Mouse (Mus musculus): ENCODE data around the gene Aip. TPM values are rescaled to one million over a fixed set of nuclear protein-coding genes. Genes with fewer than 3 reads are reported as not detected.

Aip gene
- polyA plus RNA-seq, 1 experiment from 2014 or later, result 113 TPM

DNA sequence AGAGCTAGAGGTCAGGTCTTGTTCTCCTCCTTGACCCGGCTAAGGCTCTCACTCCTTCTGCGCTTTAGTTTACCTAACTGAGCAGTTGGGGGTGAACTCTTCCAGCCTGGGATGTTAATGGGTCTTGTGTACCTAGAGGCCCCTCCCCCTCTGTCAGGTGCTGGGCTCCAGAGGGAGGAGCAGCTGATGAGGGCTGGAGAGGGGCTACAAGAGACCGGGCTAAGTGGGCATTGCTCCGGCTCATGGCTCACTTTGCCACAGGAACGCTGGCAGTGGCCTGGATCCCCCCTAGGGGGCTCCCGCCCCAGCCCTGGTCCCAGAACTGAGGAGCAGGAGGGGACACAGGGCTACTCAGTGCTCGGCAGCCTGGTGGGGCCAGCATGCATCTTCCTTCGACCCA, 41.8 kb downstream of the Aip start:
- Histone ChIP-seq H3K36me3 (ENCODE audit: control insufficient read depth, insufficient read depth, low read length) (no peaks in the 10 kb centered on the region), H3K27me3 (replicated peaks; ENCODE audit: control insufficient read depth, insufficient read depth, low read length) (no peaks in the 10 kb centered on the region), H3K9me3 (ENCODE audit: control insufficient read depth, low read length) (no peaks in the 10 kb centered on the region), H3K9ac (ENCODE audit: low read depth, low read length) (no peak overlapping the region), H3K4me1 (ENCODE audit: control insufficient read depth, insufficient read depth, low read depth, low read length) (no peaks in the 10 kb centered on the region), H3K4me2 (ENCODE audit: low read length) (no peak overlapping the region), H3K27ac (ENCODE audit: low read depth, low read length) (no peak overlapping the region), H3K4me3 (ENCODE audit: low read length) (no peak overlapping the region)
- 37% methylated on average over 8 of the region's 8 CpGs for WGBS
- ATAC-seq, result no peak

DNA sequence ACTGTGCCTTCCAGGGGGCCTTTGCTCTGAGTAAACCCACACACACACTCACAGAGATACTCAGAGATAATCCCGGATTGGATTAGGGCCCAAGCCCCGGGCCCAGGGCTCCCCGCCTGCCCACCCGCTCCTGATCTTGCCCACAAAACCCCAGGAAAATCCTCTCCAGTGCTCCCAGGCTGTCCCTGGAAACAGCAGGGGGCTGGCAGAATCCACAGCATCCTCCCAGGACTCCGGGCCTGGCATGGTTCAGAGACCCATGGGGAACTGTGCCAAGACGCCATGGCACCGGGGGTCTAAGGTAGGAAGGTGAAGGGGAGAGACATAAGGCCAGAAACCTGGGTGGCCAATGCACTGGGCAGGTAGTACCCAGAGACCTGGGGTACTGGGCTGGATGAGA, 42.3 kb downstream of the Aip start:
- Histone ChIP-seq H3K4me1 (ENCODE audit: control insufficient read depth, insufficient read depth, low read depth, low read length) (no peaks in the 10 kb centered on the region), H3K4me2 (ENCODE audit: low read length) (no peak overlapping the region), H3K27me3 (replicated peaks; ENCODE audit: control insufficient read depth, insufficient read depth, low read length) (no peaks in the 10 kb centered on the region), H3K4me3 (ENCODE audit: low read length) (no peak overlapping the region), H3K9ac (ENCODE audit: low read depth, low read length) (no peak overlapping the region), H3K27ac (ENCODE audit: low read depth, low read length) (no peak overlapping the region), H3K9me3 (ENCODE audit: control insufficient read depth, low read length) (no peaks in the 10 kb centered on the region), H3K36me3 (ENCODE audit: control insufficient read depth, insufficient read depth, low read length) (no peaks in the 10 kb centered on the region)
- 76% methylated on average over 7 of the region's 7 CpGs for WGBS
- ATAC-seq, result no peak

DNA sequence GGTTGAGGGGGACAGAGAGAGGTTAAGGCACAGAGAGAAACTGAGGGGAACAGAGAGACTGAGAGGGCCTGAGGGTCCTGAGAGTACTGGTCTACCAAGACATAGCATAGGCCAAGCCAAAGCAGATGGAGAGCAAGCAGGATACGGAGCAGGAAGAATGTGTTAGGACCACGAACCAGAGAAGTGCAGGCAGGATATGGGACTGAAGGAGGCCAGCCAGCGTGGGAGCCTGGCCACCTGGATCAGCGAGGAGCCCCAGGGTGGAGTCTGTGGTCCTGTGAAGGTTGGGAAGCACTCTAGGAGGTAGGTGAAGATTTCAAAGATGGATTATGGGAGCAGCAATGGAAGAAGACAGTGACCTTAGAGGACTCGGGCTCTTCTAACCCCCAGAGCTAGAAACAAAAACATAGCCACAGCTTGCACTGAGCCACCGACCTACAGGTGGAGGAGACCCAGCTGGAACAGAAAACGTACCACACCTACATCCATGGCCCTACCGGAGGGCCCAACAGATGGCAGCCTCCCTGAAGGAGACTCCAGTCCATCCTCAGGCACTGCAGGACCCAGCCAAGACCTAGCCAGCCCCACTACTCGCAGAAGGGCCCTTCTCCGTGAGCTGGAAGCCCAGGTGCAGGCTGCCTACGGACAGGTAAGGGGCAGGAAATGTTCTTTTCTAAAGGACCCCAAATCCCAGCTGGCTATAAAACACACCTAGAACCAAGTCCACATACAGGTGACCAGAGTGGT, 43.3 kb downstream of the Aip start:
- no peak overlapping the region for H3K4me3 ChIP-seq (ENCODE audit: low read length)
- no peaks in the 10 kb centered on the region for H3K4me1 ChIP-seq (ENCODE audit: control insufficient read depth, insufficient read depth, low read depth, low read length)
- no peak overlapping the region for H3K27ac ChIP-seq (ENCODE audit: low read depth, low read length)
- no peak for ATAC-seq
- no peaks in the 10 kb centered on the region for H3K9me3 ChIP-seq (ENCODE audit: control insufficient read depth, low read length)
- no peaks in the 10 kb centered on the region for H3K36me3 ChIP-seq (ENCODE audit: control insufficient read depth, insufficient read depth, low read length)
- no peak overlapping the region for H3K4me2 ChIP-seq (ENCODE audit: low read length)
- no peaks in the 10 kb centered on the region for H3K27me3 ChIP-seq (replicated peaks; ENCODE audit: control insufficient read depth, insufficient read depth, low read length)
- WGBS, result 84% methylated on average over 11 of the region's 11 CpGs
- H3K9ac ChIP-seq (ENCODE audit: low read depth, low read length), result no peak overlapping the region

DNA sequence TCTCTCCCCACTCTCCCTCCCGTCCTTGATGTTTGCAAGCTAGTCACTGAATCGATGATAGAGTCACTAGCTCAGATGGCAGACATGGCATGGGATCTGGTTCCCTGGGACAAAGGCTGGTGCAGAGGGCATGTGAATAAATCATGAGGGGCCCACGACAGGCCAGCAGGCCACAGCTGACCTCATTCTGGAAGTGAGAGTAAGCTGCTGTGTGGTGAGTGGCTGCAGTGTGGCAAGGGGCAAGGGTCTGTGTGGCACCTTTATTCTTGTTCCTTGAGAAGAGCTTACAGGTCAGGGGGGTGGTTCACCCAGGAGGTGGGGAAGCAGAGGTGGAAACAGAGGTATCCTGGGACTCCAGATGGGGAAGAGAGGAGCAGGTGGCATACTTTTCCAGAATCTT, 44.3 kb downstream of the Aip start, which contains the start of gene Cabp2:
Gene Cabp2, plus strand, starts transcription at position 185 of the 400 bp plus-strand sequence.
- H3K9me3 ChIP-seq (ENCODE audit: control insufficient read depth, low read length), result no peaks in the 10 kb centered on the region
- H3K4me1 ChIP-seq (ENCODE audit: control insufficient read depth, insufficient read depth, low read depth, low read length), result no peaks in the 10 kb centered on the region
- H3K27ac ChIP-seq (ENCODE audit: low read depth, low read length), result no peak within 1 kb of the TSS
- ATAC-seq, result no peak
- H3K4me2 ChIP-seq (ENCODE audit: low read length), result no peak within 1 kb of the TSS
- WGBS, result 63% methylated on average over 3 of the region's 3 CpGs
- no peaks in the 10 kb centered on the region for H3K27me3 ChIP-seq (replicated peaks; ENCODE audit: control insufficient read depth, insufficient read depth, low read length)
- no peaks in the 10 kb centered on the region for H3K36me3 ChIP-seq (ENCODE audit: control insufficient read depth, insufficient read depth, low read length)
- no peak within 1 kb of the TSS for H3K9ac ChIP-seq (ENCODE audit: low read depth, low read length)
- H3K4me3 ChIP-seq (ENCODE audit: low read length), result no peak within 1 kb of the TSS

DNA sequence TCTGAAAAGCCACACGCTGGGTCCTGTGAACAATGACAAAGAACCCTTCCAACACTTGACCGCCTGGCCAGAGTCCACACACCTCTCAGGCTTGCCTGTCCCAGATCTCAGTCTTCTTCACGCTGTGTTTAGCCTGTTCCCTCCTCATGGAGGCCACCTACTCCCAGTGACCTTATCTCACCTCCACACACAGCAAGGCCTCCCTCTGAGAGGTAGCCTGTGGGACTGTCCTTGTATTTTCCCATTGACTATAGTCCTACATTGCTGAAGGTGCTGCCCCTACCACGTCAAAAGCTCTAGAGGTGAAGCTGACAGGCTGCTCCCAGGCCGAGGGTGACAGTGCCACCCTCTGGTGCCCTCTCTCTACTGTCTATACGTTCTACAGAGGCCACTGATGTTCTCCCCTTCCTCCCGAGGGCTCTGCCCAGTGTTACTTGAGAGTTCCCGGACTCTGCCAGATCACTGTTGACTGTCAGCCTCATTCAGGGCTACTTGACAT, 45.1 kb downstream of the Aip start:
- 63% methylated on average over 8 of the region's 8 CpGs for WGBS
- no peaks in the 10 kb centered on the region for H3K9me3 ChIP-seq (ENCODE audit: control insufficient read depth, low read length)

DNA sequence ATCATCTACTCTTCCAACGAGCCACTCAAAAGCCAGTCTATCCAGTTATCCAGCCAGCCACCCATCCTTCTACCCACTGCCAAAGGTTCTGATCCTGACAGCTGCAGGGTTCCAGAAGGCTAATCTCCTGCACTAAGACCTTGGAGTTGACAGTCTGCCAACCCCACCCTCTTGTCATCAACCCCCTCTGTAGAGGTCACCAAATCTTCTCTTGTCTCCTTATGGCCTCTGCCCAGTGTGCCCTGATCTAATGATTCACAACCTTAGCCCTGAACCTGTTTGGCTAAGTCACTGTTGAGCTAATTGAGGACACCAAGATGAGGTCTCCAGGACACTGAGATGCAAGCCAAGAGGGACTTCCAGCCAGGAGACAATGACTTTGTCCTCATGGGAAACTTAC, 46.1 kb downstream of the Aip start:
- no peaks in the 10 kb centered on the region for H3K4me1 ChIP-seq (ENCODE audit: control insufficient read depth, insufficient read depth, low read depth, low read length)
- no peaks in the 10 kb centered on the region for H3K9me3 ChIP-seq (ENCODE audit: control insufficient read depth, low read length)
- ATAC-seq, result no peak
- no peaks in the 10 kb centered on the region for H3K36me3 ChIP-seq (ENCODE audit: control insufficient read depth, insufficient read depth, low read length)
- H3K4me3 ChIP-seq (ENCODE audit: low read length), result no peak overlapping the region
- H3K4me2 ChIP-seq (ENCODE audit: low read length), result no peak overlapping the region
- 78% methylated on average over 1 of the region's 1 CpGs for WGBS
- H3K9ac ChIP-seq (ENCODE audit: low read depth, low read length), result no peak overlapping the region
- no peaks in the 10 kb centered on the region for H3K27me3 ChIP-seq (replicated peaks; ENCODE audit: control insufficient read depth, insufficient read depth, low read length)
- H3K27ac ChIP-seq (ENCODE audit: low read depth, low read length), result no peak overlapping the region

More for the DNA sequence above, 45.1 kb downstream of the Aip start:
- no peak overlapping the region for H3K27ac ChIP-seq (ENCODE audit: low read depth, low read length)
- ATAC-seq, result no peak
- H3K4me2 ChIP-seq (ENCODE audit: low read length), result no peak overlapping the region
- no peaks in the 10 kb centered on the region for H3K4me1 ChIP-seq (ENCODE audit: control insufficient read depth, insufficient read depth, low read depth, low read length)
- no peaks in the 10 kb centered on the region for H3K36me3 ChIP-seq (ENCODE audit: control insufficient read depth, insufficient read depth, low read length)
- no peak overlapping the region for H3K4me3 ChIP-seq (ENCODE audit: low read length)
- H3K9ac ChIP-seq (ENCODE audit: low read depth, low read length), result no peak overlapping the region
- H3K27me3 ChIP-seq (replicated peaks; ENCODE audit: control insufficient read depth, insufficient read depth, low read length), result no peaks in the 10 kb centered on the region

DNA sequence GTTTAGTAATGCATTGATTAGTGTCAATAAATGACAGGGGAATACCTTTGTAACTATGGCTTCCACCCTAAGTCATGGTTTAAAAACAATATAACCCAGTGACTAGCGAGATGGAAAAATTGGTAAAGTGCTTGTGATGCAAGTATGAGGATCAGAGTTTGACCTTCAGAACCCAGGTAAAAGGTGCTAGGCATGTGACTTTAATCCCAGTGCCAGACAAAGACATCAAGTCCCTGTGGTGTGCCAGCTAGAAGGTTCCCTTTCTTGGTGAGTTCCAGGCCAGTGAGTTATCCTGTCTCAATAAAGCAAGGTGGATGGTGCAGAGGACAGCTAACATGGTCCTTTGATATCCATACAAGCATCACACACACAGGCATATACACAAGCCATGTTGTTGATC, 50.1 kb downstream of the Aip start:
- Histone ChIP-seq H3K9me3 (ENCODE audit: control insufficient read depth, low read length) (no peaks in the 10 kb centered on the region), H3K4me2 (ENCODE audit: low read length) (no peak overlapping the region), H3K9ac (ENCODE audit: low read depth, low read length) (no peak overlapping the region), H3K36me3 (ENCODE audit: control insufficient read depth, insufficient read depth, low read length) (no peaks in the 10 kb centered on the region), H3K27ac (ENCODE audit: low read depth, low read length) (no peak overlapping the region), H3K4me3 (ENCODE audit: low read length) (no peak overlapping the region), H3K4me1 (ENCODE audit: control insufficient read depth, insufficient read depth, low read depth, low read length) (no peaks in the 10 kb centered on the region), H3K27me3 (replicated peaks; ENCODE audit: control insufficient read depth, insufficient read depth, low read length) (no peaks in the 10 kb centered on the region)
- 94% methylated on average over 1 of the region's 1 CpGs for WGBS
- no peak for ATAC-seq

DNA sequence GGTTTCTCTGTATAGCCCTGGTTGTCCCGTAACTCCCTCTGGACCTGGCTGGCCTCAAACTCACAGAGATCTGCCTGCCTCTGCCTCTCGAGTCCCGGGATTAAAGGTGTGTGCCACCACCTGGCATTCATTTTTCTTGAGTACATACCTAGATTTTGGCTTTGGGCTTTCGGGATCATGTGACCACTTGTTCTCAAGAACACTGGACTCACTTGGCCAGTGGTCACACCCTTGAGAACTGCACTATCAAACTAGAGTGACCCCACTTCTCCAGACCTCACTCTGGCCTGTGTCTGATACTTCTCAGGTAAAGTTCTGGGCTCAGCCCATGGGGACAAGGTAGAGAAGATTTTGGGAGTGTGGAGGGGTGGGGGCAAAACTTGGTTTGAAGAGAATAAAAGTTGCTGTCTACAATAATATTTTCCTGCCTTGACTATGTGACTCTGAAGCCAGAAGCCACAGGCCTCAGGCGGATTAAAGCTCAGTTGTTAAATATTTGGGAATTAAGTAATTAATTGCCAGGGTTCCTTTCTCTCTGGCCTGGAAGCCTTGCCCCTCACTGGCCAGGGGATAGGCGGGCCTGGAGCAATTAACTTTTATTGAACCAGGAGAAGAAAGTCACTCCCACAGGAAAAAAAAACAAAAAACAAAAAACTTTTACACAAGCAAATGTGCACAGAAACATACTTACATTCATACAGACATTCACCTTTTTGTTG, 52.8 kb downstream of the Aip start:
- Histone ChIP-seq H3K4me2 (ENCODE audit: low read length) (no peak overlapping the region), H3K9ac (ENCODE audit: low read depth, low read length) (no peak overlapping the region), H3K9me3 (ENCODE audit: control insufficient read depth, low read length) (no peaks in the 10 kb centered on the region), H3K27me3 (replicated peaks; ENCODE audit: control insufficient read depth, insufficient read depth, low read length) (no peaks in the 10 kb centered on the region), H3K27ac (ENCODE audit: low read depth, low read length) (no peak overlapping the region), H3K4me3 (ENCODE audit: low read length) (no peak overlapping the region), H3K4me1 (ENCODE audit: control insufficient read depth, insufficient read depth, low read depth, low read length) (no peaks in the 10 kb centered on the region), H3K36me3 (ENCODE audit: control insufficient read depth, insufficient read depth, low read length) (no peaks in the 10 kb centered on the region)
- 82% methylated on average over 6 of the region's 6 CpGs for WGBS
- no peak for ATAC-seq

DNA sequence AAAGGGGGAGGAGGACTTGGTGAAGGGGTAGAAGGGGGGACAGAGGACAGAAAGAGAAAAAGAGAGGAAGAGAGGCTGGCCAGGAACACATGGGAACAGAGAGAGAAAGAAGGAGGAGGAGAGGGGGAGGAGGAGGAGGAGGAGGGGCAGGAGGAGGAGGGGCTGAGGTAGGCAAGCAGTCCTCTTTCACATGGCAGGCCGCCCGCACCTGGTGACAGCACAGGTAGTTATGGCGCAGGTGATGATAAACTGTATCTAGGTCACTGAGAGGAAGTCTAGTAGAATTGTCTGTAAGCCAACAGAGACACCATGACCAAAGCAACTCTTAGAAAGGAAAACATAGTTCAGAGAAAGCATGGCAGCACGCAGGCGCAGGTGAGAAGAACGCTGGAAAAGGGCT, 54.3 kb downstream of the Aip start:
- H3K9me3 ChIP-seq (ENCODE audit: control insufficient read depth, low read length), result no peaks in the 10 kb centered on the region
- WGBS, result 98% methylated on average over 6 of the region's 6 CpGs
- no peaks in the 10 kb centered on the region for H3K36me3 ChIP-seq (ENCODE audit: control insufficient read depth, insufficient read depth, low read length)
- no peak overlapping the region for H3K4me3 ChIP-seq (ENCODE audit: low read length)
- no peak for ATAC-seq
- no peak overlapping the region for H3K27ac ChIP-seq (ENCODE audit: low read depth, low read length)
- H3K9ac ChIP-seq (ENCODE audit: low read depth, low read length), result no peak overlapping the region
- no peak overlapping the region for H3K4me2 ChIP-seq (ENCODE audit: low read length)
- H3K27me3 ChIP-seq (replicated peaks; ENCODE audit: control insufficient read depth, insufficient read depth, low read length), result no peaks in the 10 kb centered on the region
- no peaks in the 10 kb centered on the region for H3K4me1 ChIP-seq (ENCODE audit: control insufficient read depth, insufficient read depth, low read depth, low read length)

Data from hindbrain, embryonic 16.5 days (tissue).